ENCODE assay signal across 8 mouse cellular contexts in the genomic region with DNA sequence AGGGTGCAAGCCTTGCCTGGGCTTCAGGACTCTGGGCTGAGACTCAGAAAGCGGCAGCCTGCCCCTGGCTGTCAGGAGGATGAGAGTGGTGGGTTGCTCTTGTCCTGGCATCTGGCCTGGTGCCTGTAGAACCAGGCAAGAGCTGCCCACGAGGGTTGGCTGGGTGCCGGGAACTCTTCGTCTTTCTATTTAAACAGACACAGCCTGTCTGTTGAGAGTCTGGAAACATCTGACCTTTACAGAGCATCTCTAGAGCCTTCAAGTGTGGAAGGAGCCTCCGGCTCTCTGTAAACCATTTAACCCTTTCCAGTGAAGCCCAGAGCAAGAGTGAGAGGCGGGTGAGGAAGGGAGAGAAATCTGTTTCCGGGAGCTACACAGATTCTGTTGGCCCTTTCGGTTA. TPM values are rescaled to one million over a fixed set of nuclear protein-coding genes. Genes with fewer than 3 reads are reported as not detected.
DNase-seq lines count a peak whose midpoint lies in the region; ATAC-seq and TF ChIP-seq lines count a peak whose summit lies in the region.

No protein-coding gene starts in this region.

- peak overlapping the region; percentile 40; the same call in 1 of the 2 replicates for H3K27ac ChIP-seq in embryonic facial prominence, embryonic 10.5 days (replicated peaks)
- peak overlapping the region; percentile 57 for H3K27ac ChIP-seq in hindbrain, embryonic 14.5 days
- no peak overlapping the region for H3K27ac ChIP-seq in lung, postnatal 0 days (ENCODE audit: low read length)

- TF ChIP-seq EP300 in lung, postnatal 0 days (IDR thresholded peaks at IDR 0.05), result no peak

- no peak overlapping the region for H3K4me2 ChIP-seq in hindbrain, embryonic 14.5 days (replicated peaks)
- H3K4me2 ChIP-seq in lung, postnatal 0 days (replicated peaks; ENCODE audit: low read depth, low read length), result no peak overlapping the region

- 44% methylated on average over 8 of the region's 8 CpGs for whole genome bisulfite sequencing in embryonic facial prominence, embryonic 10.5 days
- WGBS in hindbrain, embryonic 14.5 days, result 33% methylated on average over 8 of the region's 8 CpGs
- WGBS in lung, postnatal 0 days, result 22% methylated on average over 8 of the region's 8 CpGs

- peaks cover 17% of the 10 kb centered on the region for H3K4me1 ChIP-seq in embryonic facial prominence, embryonic 10.5 days
- peaks cover 10% of the 10 kb centered on the region; the same call in 1 of the 2 replicates for H3K4me1 ChIP-seq in hindbrain, embryonic 14.5 days (replicated peaks; ENCODE audit: control insufficient read depth, insufficient read depth, low read length)
- H3K4me1 ChIP-seq in lung, postnatal 0 days (ENCODE audit: insufficient read depth, low read depth, low read length), result peaks cover 5% of the 10 kb centered on the region; the same call in 1 of the 2 replicates

- TF ChIP-seq CTCF in lung, postnatal 0 days (IDR thresholded peaks at IDR 0.05), result no peak

- DNase-seq in gastrocnemius, postnatal 10 days, result peak; percentile 43
- DNase-seq in gastrocnemius, postnatal 14 days, result no peak
- DNase-seq in CD4-positive, CD25-positive, alpha-beta regulatory T cell, adult 2 months (ENCODE audit: low read depth, low spot score), result peak; percentile 43
- no peak for DNase-seq in embryonic facial prominence, embryonic 10.5 days (ENCODE audit: low spot score)
- peak; percentile 76 for DNase-seq in hindbrain, embryonic 14.5 days (ENCODE audit: low spot score)
- DNase-seq in lung, postnatal 0 days (ENCODE audit: low spot score), result peak; percentile 61
- peak; percentile 73 for DNase-seq in testis, postnatal 14 days (ENCODE audit: low spot score)
- no peak for DNase-seq in thymus, postnatal 4 days

- H3K9me3 ChIP-seq in embryonic facial prominence, embryonic 10.5 days, result no peaks in the 10 kb centered on the region
- H3K9me3 ChIP-seq in hindbrain, embryonic 14.5 days (ENCODE audit: control insufficient read depth, low read length), result no peaks in the 10 kb centered on the region
- no peaks in the 10 kb centered on the region for H3K9me3 ChIP-seq in lung, postnatal 0 days (ENCODE audit: low read length)

- no peak overlapping the region for H3K4me3 ChIP-seq in embryonic facial prominence, embryonic 10.5 days
- H3K4me3 ChIP-seq in hindbrain, embryonic 14.5 days (replicated peaks; ENCODE audit: low read length), result no peak overlapping the region
- H3K4me3 ChIP-seq in lung, postnatal 0 days (ENCODE audit: low read depth, low read length), result no peak overlapping the region

- H3K36me3 ChIP-seq in embryonic facial prominence, embryonic 10.5 days (replicated peaks), result no peaks in the 10 kb centered on the region
- H3K36me3 ChIP-seq in hindbrain, embryonic 14.5 days (replicated peaks; ENCODE audit: control insufficient read depth, insufficient read depth), result no peaks in the 10 kb centered on the region
- H3K36me3 ChIP-seq in lung, postnatal 0 days (ENCODE audit: insufficient read depth, low read length), result no peaks in the 10 kb centered on the region

- peak; percentile 79 for ATAC-seq in hindbrain, embryonic 14.5 days (ENCODE audit: low FRiP score)
- ATAC-seq in lung, postnatal 0 days, result peak; percentile 55

- intact Hi-C loops in gastrocnemius, postnatal 14 days (cut with DNase I; ENCODE audit: low total_unique reads), result no loop called here

- no peaks in the 10 kb centered on the region for H3K27me3 ChIP-seq in embryonic facial prominence, embryonic 10.5 days (replicated peaks; ENCODE audit: low read depth, poor library complexity, severe bottlenecking)
- H3K27me3 ChIP-seq in hindbrain, embryonic 14.5 days (ENCODE audit: control insufficient read depth, insufficient read depth, low read length), result no peaks in the 10 kb centered on the region
- no peaks in the 10 kb centered on the region for H3K27me3 ChIP-seq in lung, postnatal 0 days (replicated peaks; ENCODE audit: insufficient read depth, low read length)

- H3K9ac ChIP-seq in hindbrain, embryonic 14.5 days, result no peak overlapping the region
- no peak overlapping the region for H3K9ac ChIP-seq in lung, postnatal 0 days (replicated peaks; ENCODE audit: low read depth)

RNA-seq across cellular contexts. Expression of a gene that starts 15.3 kb away (rescaled TPM):
- total RNA-seq in gastrocnemius, postnatal 10 days (2021), result 1 to 10 TPM; 2.9 to 4.2 TPM
- total RNA-seq in gastrocnemius, postnatal 14 days (2021), result 1 to 10 TPM; 1.9 to 2.5 TPM
- 11.4 and 11.9 TPM in 2 replicates for polyA plus RNA-seq in embryonic facial prominence, embryonic 10.5 days (2016; fragmentation: Nextera tagmentation; extraction: Ambion mirVana)
- 17.4 and 19.7 TPM in 2 replicates for polyA plus RNA-seq in hindbrain, embryonic 14.5 days (2014; fragmentation: Nextera tagmentation; extraction: Ambion mirVana)
- 11.6 and 11.8 TPM in 2 replicates for polyA plus RNA-seq in lung, postnatal 0 days (2015; fragmentation: Nextera tagmentation; extraction: Ambion mirVana)

RNA-seq across cellular contexts. Expression of a gene that starts 56.2 kb away (rescaled TPM):
- 100 to 1,000 TPM; 244 to 271 TPM for total RNA-seq in gastrocnemius, postnatal 10 days (2021)
- total RNA-seq in gastrocnemius, postnatal 14 days (2021), result 100 to 1,000 TPM; 179 to 214 TPM
- 522 and 534 TPM in 2 replicates for polyA plus RNA-seq in embryonic facial prominence, embryonic 10.5 days (2016; fragmentation: Nextera tagmentation; extraction: Ambion mirVana)
- 198 and 205 TPM in 2 replicates for polyA plus RNA-seq in hindbrain, embryonic 14.5 days (2014; fragmentation: Nextera tagmentation; extraction: Ambion mirVana)
- 296 and 298 TPM in 2 replicates for polyA plus RNA-seq in lung, postnatal 0 days (2015; fragmentation: Nextera tagmentation; extraction: Ambion mirVana)

Comparison
In these comparisons a context has a peak if more than half of its experiments do, and no peak if none do; other contexts are left out.
1. DNase-seq: peak in gastrocnemius, postnatal 10 days (single experiment), CD4-positive, CD25-positive, alpha-beta regulatory T cell, adult 2 months (single experiment), hindbrain, embryonic 14.5 days (single experiment), lung, postnatal 0 days (single experiment) and testis, postnatal 14 days (single experiment); none in gastrocnemius, postnatal 14 days (single experiment), embryonic facial prominence, embryonic 10.5 days (single experiment) and thymus, postnatal 4 days (single experiment).